Mouse (Mus musculus) stomach, postnatal 0 days (tissue): ENCODE results near the gene Tnfsf13.

ENCODE experiments used
- CTCF ChIP-seq: IDR thresholded peaks from 2 replicates; pipeline ENCODE4 v1.5.1; 2016; ENCODE audit warnings: antibody characterized with exemption, low read depth, mild to moderate bottlenecking, moderate library complexity
- EP300 ChIP-seq: optimal IDR thresholded peaks from 2 replicates; pipeline ENCODE3; 2016; ENCODE audit warnings: antibody characterized with exemption

DNA sequence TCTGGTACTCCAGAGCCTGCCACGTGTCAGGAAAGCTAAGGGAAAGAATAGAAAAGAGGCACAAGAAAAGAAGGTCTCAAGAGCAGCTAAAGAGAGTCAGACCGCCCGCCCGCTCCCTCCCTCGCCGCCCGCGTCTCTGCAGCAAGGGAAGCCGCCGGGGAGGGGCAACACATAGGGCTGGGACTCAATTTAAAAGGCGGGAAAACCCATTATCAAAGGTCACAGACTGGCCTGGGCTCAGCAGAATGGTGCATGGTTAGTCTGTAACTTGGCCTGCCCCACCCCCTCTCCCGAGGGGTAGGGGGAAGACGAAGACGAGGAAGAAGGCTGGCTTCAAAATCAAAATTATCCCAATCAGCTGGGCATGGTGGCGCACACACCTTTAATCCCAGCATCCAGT is 33.1 kb upstream of the Tnfsf13 start:
- TF ChIP-seq CTCF = no peak
- TF ChIP-seq EP300 = no peak
